Mouse (Mus musculus): ENCODE data around the gene Uhrf1.

The Uhrf1 gene

GRCm38 (mm10) chr17:56345364-56345763 is 42.2 kb downstream of the Uhrf1 start:
- DNase-seq (ENCODE audit: low spot score in 2 of 2): no peak

GRCm38 (mm10) chr17:56348128-56348527 is 45.0 kb downstream of the Uhrf1 start:
- DNase-seq (ENCODE audit: low spot score in 2 of 2): no peak

- no peak for DNase-seq (ENCODE audit: low spot score in 2 of 2)
These were observed 45.5 kb downstream of the Uhrf1 start for GRCm38 (mm10) chr17:56348586-56348985.

- DNase-seq (ENCODE audit: low spot score in 2 of 2): peak; percentile 70 to 73
These were observed 47.6 kb downstream of the Uhrf1 start for GRCm38 (mm10) chr17:56350694-56351093.

GRCm38 (mm10) chr17:56356921-56357885 is 54.1 kb downstream of the Uhrf1 start:
- peak; percentile 53 to 64 for DNase-seq (ENCODE audit: low spot score in 2 of 2)

- no peak for DNase-seq (ENCODE audit: low spot score in 2 of 2)
These were observed 56.1 kb downstream of the Uhrf1 start for GRCm38 (mm10) chr17:56359183-56359725.

- no peak for DNase-seq (ENCODE audit: low spot score in 2 of 2)
These were observed 56.7 kb downstream of the Uhrf1 start for GRCm38 (mm10) chr17:56359864-56360263.

- DNase-seq (ENCODE audit: low spot score in 2 of 2): no peak
These were observed 57.3 kb downstream of the Uhrf1 start for GRCm38 (mm10) chr17:56360451-56360850.

GRCm38 (mm10) chr17:56361542-56361941 is 58.4 kb downstream of the Uhrf1 start:
- DNase-seq (ENCODE audit: low spot score in 2 of 2): no peak

- no peak for DNase-seq (ENCODE audit: low spot score in 2 of 2)
These were observed 62.9 kb downstream of the Uhrf1 start for GRCm38 (mm10) chr17:56365791-56366673.

- no peak for DNase-seq (ENCODE audit: low spot score in 2 of 2)
These were observed 65.2 kb downstream of the Uhrf1 start for GRCm38 (mm10) chr17:56368291-56368790.

GRCm38 (mm10) chr17:56370090-56370489 is 67.0 kb downstream of the Uhrf1 start:
- no peak for DNase-seq (ENCODE audit: low spot score in 2 of 2)

- peak; percentile 46 to 59 for DNase-seq (ENCODE audit: low spot score in 2 of 2)
These were observed 68.0 kb downstream of the Uhrf1 start for GRCm38 (mm10) chr17:56371029-56371660.

GRCm38 (mm10) chr17:56372109-56372508 is 69.0 kb downstream of the Uhrf1 start:
- no peak for DNase-seq (ENCODE audit: low spot score in 2 of 2)

All from frontal cortex, postnatal 25 days (tissue).